Mouse (Mus musculus) small intestine, adult 2 months (tissue): ENCODE data around the gene Cdk4. TPM values are rescaled to one million over a fixed set of nuclear protein-coding genes. Genes with fewer than 3 reads are reported as not detected.

Source experiments
- H3K27ac ChIP-seq: fragments of 200-500 bp; 2 replicates; pipeline ENCODE4 v1.5.1; 2012; ENCODE audit warnings: low read depth, low read length, control low read depth, inconsistent platforms; ENCODE audit not compliant: insufficient read depth
- H3K27me3 ChIP-seq: fragments of 200-500 bp; 2 replicates; pipeline ENCODE4 v1.6.1; 2012; ENCODE audit warnings: mild to moderate bottlenecking, moderate library complexity, low read length, inconsistent platforms; ENCODE audit not compliant: control insufficient read depth, insufficient read depth
- H3K36me3 ChIP-seq: fragments of 200-500 bp; 2 replicates; pipeline ENCODE4 v1.6.1; 2012; ENCODE audit warnings: mild to moderate bottlenecking, low read length, control low read depth, inconsistent platforms; ENCODE audit not compliant: control insufficient read depth, insufficient read depth
- H3K4me1 ChIP-seq: fragments of 200-500 bp; 2 replicates; pipeline ENCODE4 v1.6.1; 2012; ENCODE audit warnings: low read length, inconsistent platforms, mixed read lengths; ENCODE audit not compliant: control insufficient read depth, insufficient read depth, insufficient read length
- H3K4me3 ChIP-seq: fragments of 200-500 bp; 2 replicates; pipeline ENCODE4 v1.5.1; 2012; ENCODE audit warnings: low read depth, mild to moderate bottlenecking, control low read depth, inconsistent platforms, low read length, moderate library complexity
- CTCF ChIP-seq: fragments of 200-500 bp; IDR thresholded peaks from 2 replicates; pipeline ENCODE4 v1.5.1; 2012; ENCODE audit warnings: low read depth, mild to moderate bottlenecking, control low read depth, inconsistent platforms, low read length, moderate library complexity, mixed read lengths; ENCODE audit not compliant: insufficient replicate concordance, insufficient read length; ENCODE audit errors: extremely low read depth
- POLR2A ChIP-seq: fragments of 200-500 bp; IDR thresholded peaks from 2 replicates; pipeline ENCODE4 v1.6.1; 2012; ENCODE audit warnings: low read depth, mild to moderate bottlenecking, control low read depth, inconsistent platforms, low read length, moderate library complexity
- WGBS: fragments of 180-500 bp; shearing (Covaris S2); methylation state at CpG from one replicate; pipeline ENCODE4 v1.1.7; 2018; 5-methylcytosine and 5-hydroxymethylcytosine counted together
- polyA plus RNA-seq: library from polyadenylated mRNA; depleted of rRNA; stranded (reverse); fragments of >200 nt; gene quantifications from 2 replicates; pipeline ENCODE4 v1.2.3, GENCODE M21; 2012

The Cdk4 gene
- polyA plus RNA-seq, 1 experiment: 108 TPM

DNA sequence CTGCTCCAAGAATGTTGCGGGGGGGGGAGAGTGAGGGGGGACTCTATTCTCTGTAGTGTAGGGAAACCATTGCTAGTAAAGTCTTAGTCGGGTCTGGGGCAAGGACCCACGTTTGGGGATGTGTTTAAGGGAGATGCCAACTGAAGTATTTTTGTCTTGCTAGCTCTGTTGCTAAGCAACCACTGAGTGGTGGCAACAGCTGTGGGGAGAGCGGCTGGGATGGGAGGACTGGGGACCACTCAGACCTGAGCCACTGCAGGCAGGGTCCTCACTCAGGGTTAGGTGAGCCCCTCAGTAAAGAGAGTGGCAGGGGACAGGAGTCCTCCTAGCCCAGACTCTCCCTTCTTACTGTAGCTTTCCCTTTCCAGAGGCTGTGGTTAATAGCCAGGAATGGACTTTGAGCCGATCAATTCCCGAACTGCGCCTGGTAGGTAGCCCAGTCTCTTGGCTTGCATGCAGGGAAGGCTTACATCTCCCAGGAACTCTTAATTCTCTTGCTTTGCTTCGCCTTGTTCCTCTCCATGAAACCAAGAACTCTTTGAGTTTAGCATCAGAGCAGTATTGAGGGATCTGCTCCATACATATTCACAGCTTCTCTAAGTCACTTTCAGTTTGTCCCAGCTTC lies 18.8 kb downstream of the Cdk4 start:
- H3K27ac ChIP-seq: no peak overlapping the region
- TF ChIP-seq CTCF (no peak), POLR2A (no peak)
- peaks cover 15% of the 10 kb centered on the region for H3K4me1 ChIP-seq
- WGBS: 23% methylated on average over 8 of the region's 8 CpGs
- no peaks in the 10 kb centered on the region for H3K36me3 ChIP-seq
- no peak overlapping the region for H3K4me3 ChIP-seq
- peaks cover 42% of the 10 kb centered on the region for H3K27me3 ChIP-seq

DNA sequence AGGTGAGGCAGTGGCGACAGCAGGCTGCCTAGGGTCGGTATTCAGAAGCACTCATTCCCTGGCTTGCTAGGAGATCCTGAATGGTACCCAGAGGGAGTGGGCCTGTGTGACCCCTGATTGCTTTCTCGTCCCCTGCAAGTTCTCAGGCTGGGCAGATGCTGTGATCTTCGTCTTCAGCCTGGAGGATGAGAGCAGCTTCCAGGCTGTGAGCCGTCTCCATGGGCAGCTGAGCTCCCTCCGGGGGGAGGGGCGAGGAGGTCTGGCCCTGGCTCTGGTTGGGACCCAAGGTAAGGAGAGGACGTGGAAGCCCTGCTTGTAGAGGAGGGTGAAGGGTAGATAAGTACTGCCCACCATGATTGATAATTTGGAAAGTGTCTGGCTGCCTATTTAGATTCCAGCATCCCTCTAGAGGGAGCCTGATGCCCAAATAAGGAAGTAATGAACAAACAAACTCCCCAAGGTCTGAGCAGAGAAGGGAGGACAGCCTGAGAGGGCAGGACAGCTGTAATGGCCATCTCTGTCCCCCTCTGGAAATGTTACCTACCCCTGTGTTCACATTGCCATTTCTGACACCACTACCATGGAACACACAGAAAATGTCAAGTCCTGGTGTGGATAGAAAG lies 20.1 kb downstream of the Cdk4 start:
- peaks cover 32% of the 10 kb centered on the region for H3K27me3 ChIP-seq
- H3K36me3 ChIP-seq: no peaks in the 10 kb centered on the region
- H3K4me1 ChIP-seq: peaks cover 15% of the 10 kb centered on the region
- no peak overlapping the region for H3K4me3 ChIP-seq
- TF ChIP-seq CTCF: no peak
- WGBS: 58% methylated on average over 8 of the region's 8 CpGs
- peak overlapping the region; percentile 39; the same call in 1 of the 2 replicates for H3K27ac ChIP-seq

DNA sequence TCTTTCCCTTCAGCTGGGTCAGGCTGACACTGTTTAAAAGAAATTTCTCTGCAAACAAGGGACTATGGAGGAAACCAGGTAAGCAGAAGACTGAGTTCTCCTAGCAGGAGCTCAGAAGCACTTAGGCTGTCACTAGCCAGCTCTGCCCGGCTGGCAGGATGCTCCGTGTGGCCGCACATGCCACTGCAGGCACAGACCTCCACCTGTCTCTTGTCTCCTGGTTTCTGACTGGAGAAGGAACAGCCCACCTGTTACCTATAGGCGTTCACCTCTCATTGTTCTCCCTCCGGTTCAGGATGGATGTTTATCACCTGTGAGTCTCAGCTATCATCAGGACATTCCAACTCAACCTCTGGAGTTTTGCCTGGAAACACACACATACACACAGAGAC lies 20.6 kb downstream of the Cdk4 start:
- Histone ChIP-seq H3K27me3 (peaks cover 27% of the 10 kb centered on the region), H3K4me1 (peaks cover 15% of the 10 kb centered on the region), H3K36me3 (no peaks in the 10 kb centered on the region), H3K27ac (no peak overlapping the region), H3K4me3 (no peak overlapping the region)
- 21% methylated on average over 5 of the region's 5 CpGs for WGBS
- TF ChIP-seq CTCF (no peak), POLR2A (no peak)

DNA sequence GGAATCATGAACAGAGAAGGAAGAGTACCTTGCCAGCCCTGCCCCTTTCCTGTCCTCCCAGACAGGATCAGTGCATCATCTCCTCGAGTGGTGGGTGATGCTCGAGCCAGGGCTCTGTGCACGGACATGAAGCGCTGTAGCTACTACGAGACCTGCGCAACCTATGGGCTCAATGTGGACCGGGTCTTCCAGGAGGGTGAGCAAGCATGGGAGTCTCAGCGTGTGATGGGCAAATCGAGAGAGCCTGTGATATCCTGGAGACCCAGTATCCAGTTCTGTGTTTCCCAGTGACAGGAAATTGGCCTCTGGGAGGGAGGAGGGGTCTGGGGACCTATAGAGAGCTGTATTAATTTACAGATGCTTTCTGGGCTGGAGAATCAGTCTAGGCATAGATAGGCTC lies 21.7 kb downstream of the Cdk4 start:
- TF ChIP-seq CTCF (no peak), POLR2A (no peak)
- Histone ChIP-seq H3K4me3 (no peak overlapping the region), H3K36me3 (no peaks in the 10 kb centered on the region), H3K27ac (no peak overlapping the region), H3K27me3 (peaks cover 15% of the 10 kb centered on the region), H3K4me1 (peaks cover 9% of the 10 kb centered on the region)
- WGBS: 82% methylated on average over 9 of the region's 9 CpGs

DNA sequence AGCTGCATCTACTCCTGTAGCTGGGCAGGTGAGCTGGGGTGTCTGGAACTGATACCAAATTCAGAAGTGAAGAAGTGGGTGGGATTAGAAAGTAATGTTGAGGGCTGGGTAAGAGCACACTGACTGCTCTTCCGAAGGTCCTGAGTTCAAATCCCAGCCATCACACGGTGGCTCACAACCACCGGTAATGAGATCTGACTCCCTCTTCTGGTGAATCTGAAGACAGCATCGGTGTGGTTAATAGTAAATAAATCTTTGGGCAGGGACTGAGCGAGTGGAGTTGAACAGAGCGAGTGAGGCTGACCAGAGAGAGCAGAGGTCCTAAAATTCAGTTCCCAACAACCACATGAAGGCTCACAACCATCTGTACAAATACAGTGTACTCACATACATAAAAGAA lies 22.3 kb downstream of the Cdk4 start:
- WGBS: 54% methylated on average over 6 of the region's 6 CpGs
- peaks cover 10% of the 10 kb centered on the region for H3K4me1 ChIP-seq
- TF ChIP-seq POLR2A (no peak), CTCF (no peak)
- H3K36me3 ChIP-seq: no peaks in the 10 kb centered on the region
- H3K27me3 ChIP-seq: peaks cover 13% of the 10 kb centered on the region
- H3K27ac ChIP-seq: no peak overlapping the region
- no peak overlapping the region for H3K4me3 ChIP-seq

- 15% methylated on average over 57 of the region's 57 CpGs for WGBS
- H3K27ac ChIP-seq: no peak overlapping the region
- peak overlapping the region; percentile 32 for H3K4me3 ChIP-seq
- peaks cover 15% of the 10 kb centered on the region for H3K27me3 ChIP-seq
- no peak for TF ChIP-seq CTCF
- TF ChIP-seq POLR2A: no peak
- peaks cover 5% of the 10 kb centered on the region for H3K36me3 ChIP-seq
- peaks cover 13% of the 10 kb centered on the region for H3K4me1 ChIP-seq
These were observed 27.5 kb downstream of the Cdk4 start for GRCm38 (mm10) chr10:127090560-127091411.

- WGBS: 16% methylated on average over 51 of the region's 51 CpGs
- peaks cover 13% of the 10 kb centered on the region for H3K4me1 ChIP-seq
- H3K36me3 ChIP-seq: peaks cover 15% of the 10 kb centered on the region
- H3K4me3 ChIP-seq: peak overlapping the region; percentile 32
- TF ChIP-seq CTCF: no peak
- TF ChIP-seq POLR2A: no peak
- H3K27me3 ChIP-seq: peaks cover 15% of the 10 kb centered on the region
- H3K27ac ChIP-seq: no peak overlapping the region
These were observed 28.4 kb downstream of the Cdk4 start for GRCm38 (mm10) chr10:127091507-127092396.
